Mouse (Mus musculus): ENCODE measurements around the gene Prr3.

DNA sequence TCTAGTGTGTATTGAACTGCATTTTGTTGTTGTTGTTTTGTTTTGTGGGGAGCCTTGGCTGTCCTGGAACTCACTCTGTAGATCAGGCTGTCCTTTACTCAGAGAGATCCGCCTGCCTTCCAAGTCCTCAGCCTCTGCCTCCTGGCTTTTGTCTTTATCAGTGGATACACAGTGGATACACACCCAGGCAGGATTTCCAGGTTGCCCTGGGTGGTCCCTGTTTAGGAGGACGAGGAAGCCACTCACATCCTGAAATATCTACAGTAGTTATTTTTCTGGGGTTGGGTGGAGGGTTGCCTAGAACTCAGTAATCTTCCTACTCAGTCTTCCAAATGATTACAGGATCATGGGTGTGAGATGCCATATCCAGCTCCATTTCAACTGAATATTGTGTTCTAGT is 38.9 kb upstream of the Prr3 start:
- TF ChIP-seq CHD1 (IDR thresholded peaks at IDR 0.05; ENCODE audit: low read depth, low read length) (no peak), CTCF (conservative IDR thresholded peaks at IDR 0.05 in 1 of 2, IDR thresholded peaks at IDR 0.05 in 1 of 2; ENCODE audit: low read depth in 2 of 2, low read length in 2 of 2) (no peak), POLR2A (IDR thresholded peaks at IDR 0.05; ENCODE audit: low read depth, low read length) (no peak), ETS1 (conservative IDR thresholded peaks at IDR 0.05; ENCODE audit: low read depth, low read length) (no peak), GABPA (IDR thresholded peaks at IDR 0.05; ENCODE audit: insufficient replicate concordance, low read depth, low read length) (no peak), BHLHE40 (IDR thresholded peaks at IDR 0.05; ENCODE audit: low read depth, low read length) (no peak), POLR2AphosphoS2 (IDR thresholded peaks at IDR 0.05; ENCODE audit: low read depth, low read length) (no peak), TCF12 (IDR thresholded peaks at IDR 0.05; ENCODE audit: low read depth, low read length) (no peak), EP300 (IDR thresholded peaks at IDR 0.05; ENCODE audit: low read length) (no peak), HCFC1 (IDR thresholded peaks at IDR 0.05; ENCODE audit: low read depth, low read length) (no peak), MAZ (IDR thresholded peaks at IDR 0.05; ENCODE audit: low read depth, low read length) (no peak), ELF1 (IDR thresholded peaks at IDR 0.05; ENCODE audit: low read depth, low read length) (no peak), ZKSCAN1 (IDR thresholded peaks at IDR 0.05; ENCODE audit: borderline replicate concordance, low read depth, low read length) (no peak)

Data from CH12.LX (cell line).